Mouse (Mus musculus) c-Kit-negative CD71-positive TER-119-positive erythroid progenitor cells, embryonic 14.5 days (primary cell): ENCODE results near the gene Lep.

Experiments used
- DNase-seq: peaks from one replicate; pipeline ENCODE4 v3.0.0-alpha.2; 2013; ENCODE audit warnings: low read depth, low spot score

The Lep gene

GRCm38 (mm10) chr6:29059846-29060685 is at the start of gene Lep:
Gene Lep (plus strand): TSS chr6:29060220.
- no peak for DNase-seq

GRCm38 (mm10) chr6:29011651-29012050 is 48.4 kb upstream of the Lep start:
- DNase-seq = no peak

GRCm38 (mm10) chr6:29013216-29013615 is 46.8 kb upstream of the Lep start:
- no peak for DNase-seq

GRCm38 (mm10) chr6:29016891-29017412 is 43.1 kb upstream of the Lep start:
- DNase-seq = no peak

GRCm38 (mm10) chr6:29019756-29020720 is 40.0 kb upstream of the Lep start:
- DNase-seq = no peak

- DNase-seq = no peak
These were observed 39.1 kb upstream of the Lep start for GRCm38 (mm10) chr6:29020937-29021336.

- DNase-seq = no peak
These were observed 38.5 kb upstream of the Lep start for GRCm38 (mm10) chr6:29021501-29021900.

GRCm38 (mm10) chr6:29022115-29022514 is 37.9 kb upstream of the Lep start:
- no peak for DNase-seq

GRCm38 (mm10) chr6:29023206-29023967 is 36.6 kb upstream of the Lep start:
- no peak for DNase-seq

- no peak for DNase-seq
These were observed 36.0 kb upstream of the Lep start for GRCm38 (mm10) chr6:29024000-29024417.

- DNase-seq = no peak
These were observed 34.1 kb upstream of the Lep start for GRCm38 (mm10) chr6:29025796-29026482.

- no peak for DNase-seq
These were observed 33.3 kb upstream of the Lep start for GRCm38 (mm10) chr6:29026766-29027165.

- DNase-seq = no peak
These were observed 31.9 kb upstream of the Lep start for GRCm38 (mm10) chr6:29028129-29028528.

- no peak for DNase-seq
These were observed 30.5 kb upstream of the Lep start for GRCm38 (mm10) chr6:29029521-29029920.

- DNase-seq = no peak
These were observed 28.8 kb upstream of the Lep start for GRCm38 (mm10) chr6:29031216-29031615.

GRCm38 (mm10) chr6:29031704-29032310 is 28.2 kb upstream of the Lep start:
- no peak for DNase-seq

- no peak for DNase-seq
These were observed 27.6 kb upstream of the Lep start for GRCm38 (mm10) chr6:29032411-29032810.

- DNase-seq = no peak
These were observed 25.9 kb upstream of the Lep start for GRCm38 (mm10) chr6:29033981-29034646.

- DNase-seq = no peak
These were observed 23.3 kb upstream of the Lep start for GRCm38 (mm10) chr6:29036698-29037097.

GRCm38 (mm10) chr6:29040266-29040665 is 19.8 kb upstream of the Lep start:
- DNase-seq = no peak
